Mouse (Mus musculus) megakaryocyte, adult 5-6 weeks (primary cell): ENCODE results near the gene Kcnh1. TPM values are rescaled to one million over a fixed set of nuclear protein-coding genes. Genes with fewer than 3 reads are reported as not detected.

Source experiments
- ATAC-seq: 2 replicates; pipeline ENCODE4 v1.8.0; 2016; ENCODE audit warnings: mild to moderate bottlenecking, inconsistent platforms; ENCODE audit not compliant: poor library complexity, severe bottlenecking
- total RNA-seq, 2 experiments: library from RNA; stranded (forward) in 1 of 2; stranded (reverse) in 1 of 2; fragments of 153-499, 151-499 nt in 1 of 2; fragments of 221-1000, 200-1000 nt in 1 of 2; gene quantifications; 2 replicates each; pipeline versions ENCODE4 v1.2.3 to v1.2.4; 2015 to 2017

Gene Kcnh1
- total RNA-seq, 2 experiments from 2014 or later = not detected

DNA sequence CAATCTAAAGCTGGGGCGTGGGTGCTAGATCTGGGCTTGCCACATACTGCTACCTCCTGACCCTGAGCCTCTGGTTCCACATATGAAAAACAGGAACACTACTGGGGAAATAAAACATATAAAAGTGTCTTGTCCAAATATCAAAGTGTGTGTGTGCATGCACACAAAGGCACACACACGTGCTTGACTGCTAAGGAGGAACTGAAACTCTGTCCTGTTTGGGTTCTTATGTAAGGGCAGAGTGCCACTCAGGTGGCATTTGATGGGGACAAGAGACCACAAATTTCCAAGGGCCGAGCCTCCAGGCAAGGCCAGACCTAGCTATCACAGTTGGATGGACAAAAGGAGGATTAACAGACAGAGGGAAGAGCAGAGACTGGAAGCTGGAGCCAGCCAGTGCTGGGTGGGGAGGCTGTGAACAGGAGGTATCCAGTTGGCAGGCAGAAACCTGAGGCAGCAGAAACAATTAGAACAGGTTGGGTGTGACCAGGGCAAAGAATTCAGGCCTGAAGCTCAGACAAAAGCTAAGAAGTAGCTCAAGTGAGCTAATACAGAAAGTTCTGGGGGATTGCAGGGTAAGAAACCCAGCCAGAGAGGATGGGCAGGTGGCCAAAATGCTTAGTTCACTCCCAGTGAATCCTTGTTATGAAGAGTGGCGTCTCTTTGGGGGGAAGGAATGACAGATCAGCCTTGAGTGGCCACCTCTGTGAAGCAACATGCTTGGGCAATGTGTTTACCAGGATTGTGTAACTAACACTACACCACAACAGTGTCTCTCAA lies 259.2 kb downstream of the Kcnh1 start:
- ATAC-seq = peak; percentile 33

DNA sequence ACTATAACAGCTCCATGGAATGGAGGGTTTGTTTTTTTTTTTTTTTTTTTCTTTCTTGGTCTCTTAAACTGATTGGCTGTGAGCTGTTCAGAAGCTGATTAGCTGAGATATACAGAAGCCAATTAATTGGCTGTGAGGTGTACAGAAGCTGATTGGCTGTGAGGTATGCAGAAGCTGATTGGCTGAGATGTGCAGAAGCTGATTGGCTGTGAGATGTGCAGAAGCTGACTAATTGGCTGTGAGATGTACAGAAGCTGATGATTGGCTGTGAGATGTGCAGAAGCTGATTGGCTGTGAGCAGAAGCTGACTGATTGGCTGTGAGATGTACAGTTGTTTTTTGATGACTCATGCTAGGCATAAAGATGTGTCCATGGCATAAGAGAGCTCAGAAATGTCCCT lies 259.9 kb downstream of the Kcnh1 start:
- 0 out of 2 replicates have a peak, but pooled peaks have one; percentile 16 for ATAC-seq

DNA sequence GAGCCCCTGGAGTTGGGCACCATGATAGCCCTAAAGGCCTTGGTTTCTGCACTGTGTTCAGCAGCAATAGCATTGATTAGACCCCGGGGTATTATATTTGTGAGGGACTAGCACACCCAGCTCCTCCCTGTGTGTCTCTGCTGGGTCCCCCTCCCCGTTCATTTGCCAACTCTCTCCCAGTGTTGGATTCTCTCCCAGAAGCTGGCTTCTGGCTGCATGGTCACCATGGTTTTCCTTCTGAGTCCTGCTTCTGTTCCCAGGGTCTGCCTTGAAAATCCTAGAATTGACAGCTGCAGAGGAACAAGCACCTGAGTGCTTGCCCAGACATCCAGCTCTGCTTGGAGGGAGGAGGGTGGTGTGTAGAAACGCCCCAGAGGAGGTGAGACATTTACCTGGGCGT lies 261.1 kb downstream of the Kcnh1 start:
- ATAC-seq = no peak

DNA sequence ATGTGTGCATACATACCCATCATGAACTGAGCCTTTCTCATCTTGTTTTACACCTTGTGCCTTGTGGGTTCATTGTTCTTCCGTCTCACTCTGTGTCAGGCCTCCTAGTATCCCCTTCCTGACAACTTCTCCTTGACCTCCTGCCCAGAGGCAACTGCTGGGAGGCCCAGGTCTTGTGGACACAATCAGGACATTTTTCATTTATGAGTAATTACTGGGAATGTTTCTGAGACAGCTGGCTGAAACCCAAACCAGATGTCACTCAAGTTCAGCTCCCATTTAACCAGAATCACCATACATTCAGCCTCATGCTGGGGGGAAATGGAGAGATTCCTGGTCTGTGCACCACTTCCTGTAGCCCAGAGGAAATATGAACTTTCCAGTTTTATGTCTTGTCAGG lies 263.9 kb downstream of the Kcnh1 start:
- ATAC-seq = no peak

DNA sequence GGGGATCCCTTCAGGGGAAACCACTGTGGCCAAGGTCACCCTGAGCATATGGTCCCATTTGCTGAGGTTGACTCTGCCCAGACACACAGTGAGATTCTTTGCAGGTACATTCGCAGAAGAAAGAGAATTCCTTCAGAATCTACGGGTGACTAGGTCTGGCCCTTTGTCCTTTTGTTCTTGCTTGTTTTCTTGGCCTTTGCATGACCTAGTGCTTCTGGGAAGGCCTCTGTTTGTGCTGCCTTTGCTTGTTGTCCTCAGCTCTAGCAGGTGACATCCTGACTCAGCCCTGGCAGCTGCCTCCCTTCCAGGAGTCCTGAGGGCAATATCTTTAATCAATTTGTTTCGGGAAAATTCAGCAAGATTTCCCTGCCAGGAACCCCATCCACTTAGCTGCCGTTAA lies 264.4 kb downstream of the Kcnh1 start:
- ATAC-seq = no peak

DNA sequence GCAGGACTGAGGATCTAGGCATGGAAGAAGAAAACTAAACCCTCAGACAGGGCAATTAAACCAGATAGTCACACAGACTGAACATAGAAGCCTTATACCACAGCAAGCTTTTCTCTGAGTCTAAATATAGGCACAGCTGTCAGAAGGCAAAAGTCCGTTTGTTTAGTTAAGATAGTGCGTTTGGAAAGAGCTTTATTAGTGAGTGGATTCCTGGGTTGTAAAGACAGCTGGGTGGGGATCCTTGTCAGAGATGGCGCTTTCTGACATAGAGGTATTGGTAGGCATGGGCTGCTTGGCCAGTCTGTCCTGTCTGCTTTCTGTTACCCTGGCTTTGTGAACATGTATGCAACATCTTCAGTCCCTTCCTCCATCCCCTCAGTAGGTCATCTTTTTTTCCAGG lies 266.5 kb downstream of the Kcnh1 start:
- ATAC-seq = no peak

DNA sequence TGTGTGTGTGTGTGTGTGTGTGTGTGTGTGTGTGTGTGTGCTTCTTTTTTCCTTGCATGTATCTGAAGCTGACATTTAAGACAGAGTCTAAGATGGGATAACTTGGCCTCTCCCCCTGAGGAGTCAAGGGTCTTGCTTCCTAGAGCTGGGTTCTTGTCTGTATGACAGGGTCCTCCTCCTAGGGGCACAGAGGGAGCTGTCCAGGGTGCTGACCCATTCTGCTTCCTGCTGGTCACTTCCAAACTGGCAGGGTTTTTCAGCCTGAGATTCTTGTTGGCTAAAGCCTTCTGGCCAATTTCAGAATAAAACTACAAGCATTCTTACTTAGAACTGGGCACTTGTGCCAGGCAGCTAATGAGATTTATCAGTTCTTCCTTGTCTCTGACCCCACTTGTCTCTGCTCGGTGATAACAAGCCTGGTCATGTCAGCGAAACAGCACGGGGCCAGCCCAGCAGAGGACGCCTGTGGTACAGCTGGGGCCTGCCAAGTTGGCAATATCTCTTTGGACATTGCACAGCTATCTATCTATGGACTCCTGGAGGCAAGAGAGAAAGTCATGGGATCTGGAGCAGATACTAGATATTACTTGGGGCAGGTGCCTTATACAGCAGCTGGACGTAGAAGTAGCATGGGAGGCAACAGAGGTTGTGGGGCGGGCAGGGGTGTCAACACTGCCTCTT lies 267.1 kb downstream of the Kcnh1 start:
- no peak for ATAC-seq

DNA sequence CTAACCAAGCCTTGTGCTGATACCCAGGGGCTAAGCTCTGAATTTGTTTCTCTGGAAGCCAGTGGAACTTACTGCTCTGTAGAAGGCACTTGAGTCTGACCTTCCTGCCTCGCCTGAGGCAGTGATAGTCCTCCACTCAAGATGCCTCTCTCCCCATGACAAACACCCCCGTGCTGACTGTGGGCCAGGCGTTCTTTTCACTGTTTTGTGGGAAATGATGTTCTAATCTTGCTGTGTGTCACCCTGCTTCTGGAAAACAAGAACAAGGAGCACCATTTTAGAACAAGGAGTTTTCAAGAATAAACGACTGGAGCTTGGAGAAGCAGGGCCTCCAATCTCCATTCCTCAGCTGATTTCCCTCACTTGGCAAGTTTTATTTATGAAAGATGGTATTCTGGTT lies 273.2 kb downstream of the Kcnh1 start:
- ATAC-seq = no peak

DNA sequence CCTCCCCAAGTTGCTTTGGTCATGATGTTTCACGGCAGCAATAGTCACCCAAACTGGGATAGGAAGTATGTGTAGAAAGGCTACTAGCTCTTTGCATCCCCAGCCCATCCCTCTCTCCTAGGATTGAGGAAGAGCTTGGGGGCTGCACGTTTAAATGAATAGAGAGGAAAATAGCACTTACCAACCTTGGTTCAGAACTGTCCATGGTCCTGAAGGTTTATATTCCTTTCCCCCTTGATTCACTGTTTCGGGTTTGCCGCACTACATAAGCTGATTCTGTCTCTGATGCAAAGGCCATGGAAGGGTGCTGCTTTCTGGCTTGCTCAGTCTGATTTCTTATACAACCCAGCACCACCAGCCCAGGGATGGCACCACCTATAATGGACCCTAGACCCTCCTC lies 281.8 kb downstream of the Kcnh1 start:
- no peak for ATAC-seq

DNA sequence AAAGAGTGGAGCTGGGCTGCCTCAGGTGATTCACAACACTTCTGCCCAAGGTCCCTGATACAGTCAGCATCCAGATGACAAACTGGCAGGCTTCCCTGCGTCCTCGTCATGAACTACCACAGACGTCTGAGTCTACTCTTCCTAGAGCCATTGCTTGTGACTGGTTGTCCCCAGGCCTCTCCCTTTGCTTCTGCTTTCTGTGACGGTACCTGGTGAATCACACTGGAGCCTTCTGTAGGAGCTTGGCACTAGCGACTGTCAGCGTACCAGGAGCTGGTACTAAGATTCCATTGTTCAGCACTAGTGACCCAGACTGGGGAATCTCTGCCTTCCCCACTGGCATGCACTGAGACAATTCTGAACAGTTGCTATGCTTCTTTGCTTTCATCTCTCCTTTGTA lies 282.6 kb downstream of the Kcnh1 start:
- no peak for ATAC-seq

DNA sequence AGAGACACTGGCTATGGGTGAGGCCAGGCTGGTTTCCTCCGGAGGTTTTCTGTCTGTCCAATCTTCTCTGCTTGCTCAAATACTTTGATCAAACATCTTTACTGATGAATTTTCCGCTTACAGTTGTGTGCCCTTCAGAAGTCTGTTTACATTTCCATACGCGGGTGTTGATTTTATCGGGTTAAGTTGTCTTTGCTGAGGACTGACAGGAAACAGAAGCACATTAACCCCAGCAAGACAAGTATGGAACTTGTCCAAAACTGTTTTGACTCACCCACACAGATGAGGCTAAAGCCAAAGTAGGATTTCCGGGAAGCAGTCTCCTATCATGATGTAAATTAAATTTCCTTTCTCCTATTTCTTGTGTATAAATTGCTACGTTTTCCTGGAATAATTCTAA lies 286.1 kb downstream of the Kcnh1 start:
- ATAC-seq = no peak

DNA sequence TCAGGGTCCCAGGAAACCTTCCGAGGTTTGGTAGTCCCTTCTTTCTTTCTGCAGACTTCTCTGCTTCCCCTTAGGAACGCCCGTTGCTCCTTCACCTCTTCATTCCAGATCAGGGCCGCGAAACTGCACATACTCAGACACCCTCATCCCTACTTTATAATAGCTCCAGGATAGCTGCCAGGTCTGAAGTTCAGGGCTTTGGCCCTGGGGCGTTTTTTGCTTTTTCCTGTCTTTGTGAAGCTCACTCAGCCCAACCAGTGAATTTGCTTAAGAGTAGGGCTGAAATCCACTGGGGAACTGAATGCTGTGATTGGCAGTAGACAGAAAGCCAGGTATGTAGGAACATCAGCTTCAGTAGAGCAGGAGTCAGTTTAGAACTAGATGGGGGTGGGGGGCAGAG lies 287.0 kb downstream of the Kcnh1 start:
- no peak for ATAC-seq

DNA sequence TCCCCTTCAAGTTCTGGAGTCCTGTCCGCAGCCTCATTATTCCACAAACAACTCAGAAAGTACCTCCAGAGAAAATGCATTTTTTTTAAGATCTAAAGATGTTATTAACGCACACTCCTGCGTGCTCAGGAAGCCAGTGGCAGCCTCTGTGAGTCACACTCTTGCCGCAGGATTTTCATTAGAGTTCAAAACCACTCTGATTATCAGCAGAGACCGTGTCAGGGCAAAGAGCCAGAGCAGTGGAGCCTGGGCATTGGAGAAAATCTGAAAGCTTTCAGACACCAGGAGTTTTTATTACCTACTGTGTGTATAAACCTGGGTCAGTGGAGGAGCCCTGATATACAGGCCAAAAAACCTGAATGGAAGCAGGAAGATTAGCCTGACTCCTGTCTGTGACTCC lies 287.6 kb downstream of the Kcnh1 start:
- no peak for ATAC-seq

DNA sequence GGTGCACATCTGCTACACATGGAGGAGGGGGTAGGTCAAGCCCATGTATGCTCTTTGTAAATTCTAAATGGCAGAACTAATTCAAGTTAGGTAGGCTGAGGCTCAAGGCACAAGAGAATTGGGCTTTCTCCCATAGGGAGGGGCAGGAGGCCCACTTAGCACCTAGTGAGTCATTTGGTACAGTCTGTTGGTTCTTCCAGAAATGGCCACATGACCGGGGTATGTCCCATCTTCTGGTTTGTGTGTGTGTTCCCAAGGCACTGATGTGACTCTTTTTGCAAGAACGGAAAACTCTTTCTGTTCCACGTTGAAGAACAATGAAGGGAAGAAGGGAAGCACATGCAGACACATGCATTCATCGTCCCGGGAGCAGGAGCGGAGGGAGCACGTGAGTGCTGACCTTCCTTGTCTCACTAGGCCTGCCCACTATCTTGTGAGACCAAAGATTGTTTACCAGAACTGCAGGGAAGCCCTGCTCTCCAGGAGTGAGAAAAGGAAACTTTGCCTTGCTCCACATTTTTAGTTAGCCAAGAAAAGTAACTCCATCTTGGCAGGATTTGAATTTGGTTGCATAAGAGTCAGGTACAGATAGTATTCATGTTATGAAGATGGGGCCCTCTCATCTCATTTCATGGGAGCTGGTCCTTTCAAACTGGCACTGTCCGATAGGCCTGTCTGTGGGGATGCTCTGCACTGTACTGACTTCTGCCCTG lies 289.7 kb downstream of the Kcnh1 start:
- no peak for ATAC-seq

DNA sequence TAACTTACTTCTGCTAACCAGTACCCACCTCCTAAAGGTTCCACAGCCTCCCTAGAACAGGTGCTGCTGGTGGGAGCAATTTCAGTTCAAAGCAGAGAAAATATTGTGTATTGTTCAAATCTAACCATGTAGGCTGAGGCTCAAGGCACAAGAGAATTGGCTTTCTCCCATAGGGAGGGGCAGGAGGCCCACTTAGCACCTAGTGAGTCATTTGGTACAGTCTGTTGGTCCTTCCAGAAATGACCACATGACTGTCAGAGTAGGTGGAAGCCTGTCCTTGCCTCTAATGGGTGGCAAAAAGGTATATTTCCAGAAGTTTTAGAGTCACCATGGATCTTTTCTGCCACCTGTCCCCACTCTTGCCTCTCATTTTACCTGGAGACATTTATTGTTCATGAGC lies 290.9 kb downstream of the Kcnh1 start:
- no peak for ATAC-seq

DNA sequence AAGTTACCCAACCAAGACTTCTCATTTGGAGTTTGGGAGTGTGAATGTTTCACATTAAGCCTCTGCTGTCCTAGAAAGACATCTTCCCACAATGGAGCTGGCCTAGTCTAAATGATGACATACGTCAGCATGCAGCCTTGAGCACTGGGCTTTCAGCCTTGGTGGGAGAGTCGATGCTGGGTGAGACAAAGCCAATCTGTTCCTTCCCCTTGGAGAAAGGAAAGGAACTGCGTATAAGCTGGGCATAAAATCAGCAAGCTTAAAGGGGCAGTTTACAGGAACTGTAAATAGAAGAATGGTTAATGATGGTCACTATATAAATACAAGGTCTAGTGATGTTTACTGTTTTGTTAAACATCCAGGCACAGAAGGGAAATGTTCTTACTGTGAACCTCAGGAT lies 294.5 kb downstream of the Kcnh1 start:
- no peak for ATAC-seq

DNA sequence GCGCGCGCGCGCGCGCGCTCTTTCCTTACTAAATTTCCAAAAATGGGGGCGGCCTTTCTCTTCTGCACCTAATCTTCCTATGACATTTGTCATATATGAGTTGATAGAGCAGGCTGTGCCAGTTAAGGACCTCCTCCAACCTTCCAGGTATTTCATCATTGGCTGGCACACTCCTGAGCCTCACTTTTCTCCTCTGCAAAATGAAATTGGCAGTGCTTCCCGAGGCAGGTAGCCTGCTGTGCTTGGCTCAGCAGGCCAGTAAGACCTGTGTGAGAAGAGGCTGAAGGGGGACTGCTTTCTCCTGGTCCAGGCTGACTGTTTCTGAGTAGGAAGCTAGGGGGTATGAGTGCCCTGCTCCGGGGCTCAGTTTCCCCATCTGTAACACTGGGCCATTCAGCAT lies 297.0 kb downstream of the Kcnh1 start:
- no peak for ATAC-seq

DNA sequence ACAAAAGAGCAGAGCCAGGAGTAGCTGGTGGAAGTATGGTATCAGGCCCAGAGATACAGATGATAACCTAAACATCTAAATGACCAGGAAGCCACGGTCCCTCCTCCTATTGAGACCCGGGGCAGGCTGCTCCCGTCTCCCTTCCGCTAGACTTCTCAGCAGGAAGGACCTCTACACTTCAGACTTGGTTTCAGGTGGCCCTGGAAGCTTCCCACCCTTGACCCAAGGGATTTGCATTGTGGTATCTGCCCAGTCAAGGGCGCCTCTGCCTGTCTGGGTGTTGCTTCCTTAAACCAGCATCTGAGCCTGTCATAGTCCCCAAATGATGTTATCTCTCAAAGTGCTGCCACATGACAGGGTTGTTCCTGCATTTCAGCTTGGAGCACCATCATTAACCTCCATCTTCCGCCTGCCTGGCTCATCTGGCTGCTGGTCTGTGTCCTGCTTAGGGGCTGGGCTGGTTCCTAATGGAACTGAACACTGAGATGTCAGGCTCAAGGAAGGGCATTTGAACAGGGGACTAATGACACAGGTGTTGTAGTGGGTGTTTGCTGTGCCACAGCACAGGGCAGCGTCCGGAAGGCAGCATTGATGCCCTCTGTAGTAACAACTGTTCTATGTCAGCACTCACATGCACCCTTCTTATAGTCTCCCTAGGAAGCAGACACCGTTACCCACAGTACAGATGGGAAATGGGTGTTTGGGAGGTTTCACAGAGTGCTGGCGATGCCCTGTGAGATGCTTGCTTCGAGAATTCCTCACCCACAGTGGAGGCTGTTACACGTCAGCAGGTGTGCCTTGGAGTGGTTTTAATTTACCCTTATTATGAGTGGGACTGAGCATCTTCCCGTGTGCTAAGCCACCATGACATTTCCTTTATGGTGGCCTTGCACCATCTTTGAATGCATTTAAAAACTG lies 299.6 kb downstream of the Kcnh1 start:
- ATAC-seq = no peak

DNA sequence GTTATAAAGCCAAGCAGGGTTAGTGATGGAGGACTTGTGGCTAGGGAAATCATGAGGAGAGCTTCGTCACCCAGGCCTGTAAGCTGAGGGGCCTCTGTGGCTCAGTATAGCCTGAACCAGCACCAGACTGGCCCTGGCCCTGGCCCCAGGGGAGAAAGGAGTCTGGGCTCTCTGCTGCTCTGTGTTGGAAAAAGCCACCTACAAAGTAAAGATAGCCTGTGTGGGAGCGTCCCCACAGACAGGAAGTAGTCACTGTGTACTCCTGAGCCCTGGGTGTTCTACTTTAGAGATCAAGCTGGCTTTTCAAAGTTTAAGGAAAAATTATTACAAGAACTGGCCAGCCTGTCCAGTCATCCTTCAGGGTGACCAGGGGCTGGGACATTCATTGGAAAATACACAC lies 306.9 kb downstream of the Kcnh1 start:
- no peak for ATAC-seq

DNA sequence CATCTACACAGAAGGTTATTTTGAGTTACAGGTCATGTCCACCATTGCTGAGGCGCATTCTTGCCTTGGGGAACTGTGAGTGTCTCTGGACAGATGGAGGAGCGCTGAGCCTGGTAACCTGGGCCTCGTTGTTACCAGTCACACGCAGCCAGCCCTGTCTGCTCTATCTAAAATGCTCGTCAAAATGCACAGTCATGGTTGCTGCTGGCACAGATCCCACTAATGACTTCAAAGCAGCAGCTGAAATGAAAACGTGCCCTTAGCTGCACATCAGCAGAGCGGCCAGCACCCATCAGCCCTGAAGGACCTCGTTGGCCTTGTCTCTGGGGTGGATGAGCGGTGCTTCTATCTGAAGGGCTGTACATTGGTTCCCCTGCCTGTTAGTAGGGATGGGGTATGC lies 311.4 kb downstream of the Kcnh1 start:
- ATAC-seq = 0 out of 2 replicates have a peak, but pooled peaks have one; percentile 19

DNA sequence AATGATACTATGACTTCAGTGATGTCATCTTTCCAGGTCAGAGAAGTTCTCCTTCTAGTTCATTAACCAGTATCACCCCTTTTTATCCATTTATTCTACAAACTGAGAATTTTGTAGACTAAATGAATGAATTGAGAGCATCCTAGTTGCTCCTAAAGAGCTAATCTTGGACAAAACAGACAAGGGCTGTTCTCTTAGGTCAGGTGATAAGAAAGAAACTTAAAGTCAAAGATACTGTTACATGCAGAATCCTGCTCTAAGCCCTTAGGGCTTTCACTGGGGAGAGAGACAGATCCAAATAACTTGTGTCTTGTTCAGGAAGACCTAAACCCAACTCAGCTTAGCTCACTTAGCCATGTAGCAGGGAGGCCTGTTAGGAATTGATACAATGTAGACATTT lies 312.3 kb downstream of the Kcnh1 start:
- ATAC-seq = no peak
